Mouse (Mus musculus) small intestine, adult 2 months (tissue): Measurements from ENCODE around the gene Foxn3.

Experiments
- CTCF ChIP-seq: fragments of 200-500 bp; IDR thresholded peaks from 2 replicates; pipeline ENCODE4 v1.5.1; 2012; ENCODE audit warnings: low read depth, mild to moderate bottlenecking, control low read depth, inconsistent platforms, low read length, moderate library complexity, mixed read lengths; ENCODE audit not compliant: insufficient replicate concordance, insufficient read length; ENCODE audit errors: extremely low read depth
- POLR2A ChIP-seq: fragments of 200-500 bp; IDR thresholded peaks from 2 replicates; pipeline ENCODE4 v1.6.1; 2012; ENCODE audit warnings: low read depth, mild to moderate bottlenecking, control low read depth, inconsistent platforms, low read length, moderate library complexity

GRCm38 (mm10) chr12:99285656-99286055, 277.7 kb downstream of the Foxn3 start:
- TF ChIP-seq POLR2A: no peak
- TF ChIP-seq CTCF: no peak
